8 mouse cellular contexts compared by ENCODE assay signal in genomic region chr6:128438317-128438870, GRCm38 (mm10). TPM values are rescaled to one million over a fixed set of nuclear protein-coding genes. Genes with fewer than 3 reads are reported as not detected.
A peak's percentile ranks its signal among the peaks of the same experiment; 100 is the strongest.
DNase-seq lines count a peak whose midpoint lies in the region; ATAC-seq lines count a peak whose summit lies in the region.

TSS of gene Fkbp4 (minus strand) at chr6:128438677.

- peaks cover 11% of the 10 kb centered on the region for H3K36me3 ChIP-seq in embryonic facial prominence, embryonic 11.5 days (replicated peaks; ENCODE audit: control insufficient read depth, insufficient read depth, low read depth, low read length)
- H3K36me3 ChIP-seq in limb, embryonic 13.5 days: peaks cover 32% of the 10 kb centered on the region
- H3K36me3 ChIP-seq in midbrain, embryonic 16.5 days (ENCODE audit: control insufficient read depth, insufficient read depth, low read length): peaks cover 20% of the 10 kb centered on the region

- DNase-seq in layer of hippocampus, adult 11-12 months (ENCODE audit: low spot score): peak; percentile 90
- no peak for DNase-seq in layer of hippocampus, adult 9-10 months (ENCODE audit: low spot score)
- DNase-seq in embryonic facial prominence, embryonic 11.5 days (ENCODE audit: low spot score): peak; percentile 96
- peak; percentile 100 for DNase-seq in heart, adult 11 months
- peak; percentile 94 for DNase-seq in kidney, adult 18-20 months
- DNase-seq in spleen, postnatal 10 days (ENCODE audit: low spot score in 2 of 2): peak; percentile 88 to 95

- H3K4me3 ChIP-seq in embryonic facial prominence, embryonic 11.5 days (ENCODE audit: low read depth, low read length): peak within 1 kb of the TSS; percentile 98
- peak within 1 kb of the TSS; percentile 97 for H3K4me3 ChIP-seq in limb, embryonic 13.5 days
- H3K4me3 ChIP-seq in midbrain, embryonic 16.5 days (ENCODE audit: low read depth, low read length): peak within 1 kb of the TSS; percentile 70

- under 1% methylated on average over 67 of the region's 67 CpGs for WGBS in embryonic facial prominence, embryonic 11.5 days
- under 1% methylated on average over 67 of the region's 67 CpGs for WGBS in limb, embryonic 13.5 days
- under 1% methylated on average over 67 of the region's 67 CpGs for WGBS in midbrain, embryonic 16.5 days

- peak within 1 kb of the TSS; percentile 61 for H3K4me2 ChIP-seq in embryonic facial prominence, embryonic 11.5 days (ENCODE audit: low read depth, low read length)
- H3K4me2 ChIP-seq in limb, embryonic 13.5 days (replicated peaks): peak within 1 kb of the TSS; percentile 84
- H3K4me2 ChIP-seq in midbrain, embryonic 16.5 days (ENCODE audit: low read length): peak within 1 kb of the TSS; percentile 87

- peak; percentile 90 for ATAC-seq in embryonic facial prominence, embryonic 11.5 days (replicated peaks; ENCODE audit: insufficient number of reproducible peaks, low FRiP score, low TSS enrichment, low read depth)
- ATAC-seq in limb, embryonic 13.5 days (ENCODE audit: low FRiP score, low read depth): peak; percentile 94
- ATAC-seq in midbrain, embryonic 16.5 days: peak; percentile 95

- no peaks in the 10 kb centered on the region for H3K9me3 ChIP-seq in embryonic facial prominence, embryonic 11.5 days (replicated peaks; ENCODE audit: control insufficient read depth, low read length)
- no peaks in the 10 kb centered on the region for H3K9me3 ChIP-seq in limb, embryonic 13.5 days
- no peaks in the 10 kb centered on the region for H3K9me3 ChIP-seq in midbrain, embryonic 16.5 days (replicated peaks; ENCODE audit: control insufficient read depth, low read length, poor library complexity, severe bottlenecking)

- H3K27ac ChIP-seq in embryonic facial prominence, embryonic 11.5 days (replicated peaks; ENCODE audit: low read depth, low read length): peak within 1 kb of the TSS; percentile 86
- H3K27ac ChIP-seq in limb, embryonic 13.5 days: peak within 1 kb of the TSS; percentile 90
- H3K27ac ChIP-seq in midbrain, embryonic 16.5 days (ENCODE audit: low read length): peak within 1 kb of the TSS; percentile 89

- H3K9ac ChIP-seq in embryonic facial prominence, embryonic 11.5 days (replicated peaks; ENCODE audit: low read length): peak within 1 kb of the TSS; percentile 99
- peak within 1 kb of the TSS; percentile 96 for H3K9ac ChIP-seq in limb, embryonic 13.5 days
- peak within 1 kb of the TSS; percentile 87 for H3K9ac ChIP-seq in midbrain, embryonic 16.5 days (ENCODE audit: low read depth, low read length)

- H3K4me1 ChIP-seq in embryonic facial prominence, embryonic 11.5 days (ENCODE audit: control insufficient read depth, insufficient read depth, low read length): no peaks in the 10 kb centered on the region
- H3K4me1 ChIP-seq in limb, embryonic 13.5 days: peaks cover 21% of the 10 kb centered on the region
- peaks cover 17% of the 10 kb centered on the region for H3K4me1 ChIP-seq in midbrain, embryonic 16.5 days (ENCODE audit: control insufficient read depth, insufficient read depth, low read length)

- no peaks in the 10 kb centered on the region for H3K27me3 ChIP-seq in embryonic facial prominence, embryonic 11.5 days (ENCODE audit: control insufficient read depth, insufficient read depth, low read length)
- no peaks in the 10 kb centered on the region for H3K27me3 ChIP-seq in limb, embryonic 13.5 days
- H3K27me3 ChIP-seq in midbrain, embryonic 16.5 days (ENCODE audit: control insufficient read depth, insufficient read depth, low read depth, low read length): no peaks in the 10 kb centered on the region

RNA-seq across cellular contexts. Expression of gene Fkbp4, which starts in this region (rescaled TPM):
- 612 and 615 TPM in 2 replicates for polyA plus RNA-seq in embryonic facial prominence, embryonic 11.5 days (2014; fragmentation: Nextera tagmentation; extraction: Ambion mirVana)
- 434 and 451 TPM in 2 replicates for polyA plus RNA-seq in limb, embryonic 13.5 days (2015; fragmentation: Nextera tagmentation; extraction: Ambion mirVana)
- polyA plus RNA-seq in midbrain, embryonic 16.5 days (2015; fragmentation: Nextera tagmentation; extraction: Ambion mirVana): 357 and 394 TPM in 2 replicates
